Mouse (Mus musculus) left cerebral cortex, postnatal 14 days (tissue): Measurements from ENCODE around the gene Gtf2f2. TPM values are rescaled to one million over a fixed set of nuclear protein-coding genes. Genes with fewer than 3 reads are reported as not detected.
"Not testable (repeated sequence)": the region's sequence is repeated elsewhere in the genome, so short reads cannot be mapped to it uniquely, and the experiment has no call there.

Source experiments
- DNase-seq, 2 experiments: peaks; one replicate each; pipeline ENCODE4 v3.0.0; 2021 to 2022; ENCODE audit warnings: low spot score in 2 of 2, mixed read lengths in 1 of 2
- intact Hi-C: fragments of 180-260 bp; cut with DNase I; formaldehyde crosslinking; loops from one replicate; pipeline ENCODE4 v1.15.1; 2025
- total RNA-seq, 2 experiments: library from RNA; stranded (reverse); gene quantifications; 2 replicates each; pipeline ENCODE4 v1.2.3; 2021

The Gtf2f2 gene
- total RNA-seq, 2 experiments from 2014 or later, result 16.6 to 18.5 TPM

DNA sequence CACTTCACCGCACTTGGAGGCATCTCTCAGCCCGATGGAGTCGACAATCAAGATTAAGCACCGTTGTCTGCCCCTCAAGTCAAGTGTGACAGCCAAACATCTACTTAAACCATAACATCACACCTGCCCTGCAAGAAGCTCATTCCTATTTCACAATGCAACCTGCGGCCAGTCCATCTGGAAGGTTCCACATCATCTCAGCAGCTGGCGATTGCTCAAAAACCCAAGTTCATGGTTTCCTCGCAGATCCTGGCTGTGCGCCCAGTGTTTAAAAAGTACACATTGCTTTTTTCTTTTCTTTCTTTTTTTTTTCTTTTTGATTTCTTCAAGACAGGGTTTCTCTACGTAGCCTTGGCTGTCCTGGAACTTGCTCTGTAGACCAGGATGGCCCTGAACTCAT lies 137.1 kb downstream of the Gtf2f2 start:
- no peak for DNase-seq
- intact Hi-C loops, result no loop called here

DNA sequence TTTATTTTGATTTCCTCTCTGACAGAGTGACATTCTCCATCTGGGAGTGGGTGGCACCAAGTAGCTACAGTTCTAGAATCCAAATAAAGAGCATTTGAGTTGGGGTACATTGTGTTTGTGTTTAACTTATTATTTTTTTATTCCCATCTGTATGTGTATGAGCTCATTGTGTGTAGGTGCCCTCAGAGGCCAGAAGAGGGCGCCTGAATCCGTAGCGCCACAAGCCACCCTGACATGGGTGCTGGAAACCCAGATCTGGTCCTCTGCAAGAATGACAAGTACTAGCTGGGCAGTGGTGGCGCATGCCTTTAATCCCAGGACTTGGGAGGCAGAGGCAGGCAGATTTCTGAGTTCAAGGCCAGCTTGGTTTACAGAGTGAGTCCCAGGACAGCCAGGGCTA lies 138.9 kb downstream of the Gtf2f2 start:
- intact Hi-C loops, result no loop called here
- no peak for DNase-seq

DNA sequence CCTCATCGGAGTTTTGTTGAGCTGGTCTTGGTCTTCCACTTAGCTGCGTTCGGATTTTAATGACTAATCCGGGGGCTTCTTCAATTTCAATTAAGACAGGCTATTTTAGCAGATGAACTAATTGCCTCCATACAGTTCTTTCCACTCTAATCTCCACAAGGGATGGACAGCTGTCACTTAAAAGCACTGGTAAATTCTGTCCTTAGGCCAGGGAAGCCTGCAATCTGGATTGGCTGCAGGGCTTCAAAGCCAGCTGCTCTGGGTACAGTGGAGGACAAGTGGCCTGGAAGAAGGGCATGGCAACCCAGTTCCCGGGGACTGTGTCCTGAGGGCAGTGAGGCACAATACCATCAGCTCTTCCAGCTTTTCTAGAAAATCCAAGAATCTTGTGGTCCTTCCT lies 139.6 kb downstream of the Gtf2f2 start:
- intact Hi-C loops, result no loop called here
- no peak for DNase-seq

DNA sequence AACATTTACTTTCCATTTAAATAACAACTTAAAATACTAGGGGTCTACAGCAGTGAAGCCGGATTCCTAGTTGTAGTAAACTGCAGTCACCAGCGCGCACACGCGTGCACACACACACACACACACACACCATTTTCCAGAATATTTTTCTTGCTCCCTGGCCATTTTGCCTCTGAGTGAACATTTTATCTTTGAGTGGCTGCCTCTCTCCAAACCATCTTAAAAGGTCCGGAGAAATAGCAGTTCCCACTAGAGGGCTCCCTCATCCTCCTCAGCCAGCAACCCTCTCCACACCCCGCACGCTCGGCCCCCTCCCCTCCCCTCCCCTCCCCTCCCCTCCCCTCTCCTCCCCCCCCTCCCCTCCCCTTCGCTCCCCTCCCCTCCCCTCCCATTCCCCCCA lies 140.0 kb downstream of the Gtf2f2 start:
- intact Hi-C loops, result no loop called here

DNA sequence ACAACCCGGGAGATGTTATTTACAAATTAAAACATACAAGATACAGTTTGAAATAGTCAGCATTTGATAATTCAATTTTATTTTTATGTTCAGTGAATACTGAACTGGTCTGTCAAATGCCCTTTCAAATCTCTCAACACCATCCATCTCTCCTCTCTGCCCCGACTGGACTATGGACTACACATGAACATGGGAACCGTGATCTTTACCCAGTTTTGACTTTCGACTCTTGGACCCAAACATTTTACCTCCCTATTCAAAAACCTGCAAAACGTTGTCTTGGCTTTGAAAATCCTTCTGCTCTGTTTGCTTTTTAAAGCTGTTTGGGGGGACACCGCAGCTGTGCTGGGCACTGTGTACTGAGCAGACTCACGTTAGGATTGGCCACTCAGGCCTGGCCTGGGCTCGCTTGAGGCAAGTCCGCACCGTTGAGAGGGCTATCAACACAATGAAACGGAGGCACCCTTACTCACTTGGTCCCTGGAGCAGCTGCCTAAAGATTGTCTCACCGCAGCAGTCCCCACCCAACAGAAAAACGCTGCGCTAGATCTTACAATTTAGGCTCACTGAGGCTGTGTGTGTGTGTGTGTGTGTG lies 140.8 kb downstream of the Gtf2f2 start:
- intact Hi-C loops, result no loop called here
- DNase-seq, result no peak

More for the DNA sequence above, 140.0 kb downstream of the Gtf2f2 start:
- DNase-seq, result peak; percentile 64 to 84

DNA sequence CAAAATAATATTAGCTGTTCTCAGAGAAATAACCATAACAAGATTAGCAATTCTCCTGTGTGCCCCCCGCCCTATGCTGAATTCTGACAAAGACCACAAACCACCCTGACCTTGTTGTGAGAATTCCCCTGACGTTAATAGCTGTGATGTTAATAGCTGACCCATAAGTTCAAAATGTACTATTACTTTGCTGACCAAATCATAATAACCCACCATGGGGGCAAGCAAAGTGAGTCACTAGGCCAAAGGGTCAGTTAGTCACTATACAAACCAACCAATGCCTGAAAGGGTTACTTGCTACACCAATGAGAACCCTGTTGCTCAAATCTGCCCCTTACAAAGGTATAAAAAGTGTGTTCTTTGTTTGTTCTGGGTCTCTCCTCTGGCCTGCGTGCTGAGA lies 142.6 kb downstream of the Gtf2f2 start:
- intact Hi-C loops, DNase-seq: not testable (repeated sequence)

DNA sequence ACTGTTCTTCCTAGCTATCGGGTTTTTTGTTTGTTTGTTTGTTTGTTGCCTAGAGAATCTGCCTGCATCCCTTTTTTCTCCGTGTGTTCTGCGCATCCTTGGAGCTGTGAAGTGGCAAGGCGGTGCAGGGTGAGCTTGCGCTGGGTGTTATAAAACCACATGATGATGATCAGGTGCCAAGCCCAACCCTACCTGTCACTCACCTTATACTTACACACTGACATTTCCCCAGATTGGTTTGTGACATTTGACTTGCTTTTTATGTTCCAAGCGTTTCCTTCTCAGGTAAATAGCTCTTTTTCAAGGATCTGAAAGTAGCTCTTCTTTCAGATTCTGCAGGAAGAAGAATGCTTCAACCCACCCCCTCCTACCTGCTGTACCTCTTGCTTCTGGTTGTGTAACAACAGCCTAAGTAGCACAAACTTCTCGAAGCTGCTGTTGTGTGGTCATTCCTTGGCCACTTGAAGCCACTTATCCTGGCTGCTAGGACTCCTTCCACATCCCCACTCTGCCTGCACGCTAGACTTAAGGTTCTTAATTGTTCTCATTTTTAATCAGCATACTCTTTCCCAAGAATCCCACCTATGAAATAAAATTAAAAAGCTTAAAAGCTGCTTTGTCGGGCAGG lies 143.8 kb downstream of the Gtf2f2 start:
- intact Hi-C loops, result no loop called here
- no peak for DNase-seq

DNA sequence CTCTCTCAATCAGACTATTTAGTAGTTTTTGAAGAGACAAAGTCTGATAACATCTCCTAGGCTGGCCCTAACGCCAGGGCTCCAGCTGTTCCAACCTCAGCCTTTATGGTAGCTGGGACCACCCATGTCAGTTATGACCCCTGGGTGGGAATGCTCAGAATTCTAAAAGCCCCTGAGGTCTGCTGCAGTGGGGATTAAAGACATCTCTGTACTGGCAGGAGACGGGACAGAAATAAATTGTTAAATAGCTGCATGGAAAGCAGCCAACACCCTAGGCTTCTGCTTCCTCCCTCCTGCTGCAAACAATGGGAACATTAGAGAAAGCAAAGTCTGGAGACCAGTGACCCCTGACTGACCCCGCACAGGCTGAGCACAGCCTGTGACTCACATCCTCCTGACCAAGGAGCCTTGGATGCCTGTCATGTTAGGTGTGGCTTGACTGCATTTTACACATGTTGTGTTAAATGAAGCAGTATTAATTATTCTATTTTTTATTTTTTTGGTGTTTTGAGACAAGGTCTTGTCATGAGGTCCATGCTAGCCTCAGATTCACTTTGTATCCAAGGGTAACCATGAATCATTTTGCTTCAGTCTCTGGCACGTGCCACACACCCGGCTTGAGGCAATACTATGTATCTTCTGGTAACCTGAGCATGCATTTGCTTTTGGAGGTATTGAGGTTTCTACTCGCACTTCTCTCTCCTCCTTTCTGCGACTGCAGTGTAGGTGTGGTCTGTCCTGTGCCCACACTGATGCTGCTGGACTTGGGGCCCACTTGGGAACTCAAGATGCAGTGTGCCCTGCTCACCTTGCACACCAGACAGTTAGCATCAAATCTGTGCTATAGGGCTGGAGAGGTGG lies 146.9 kb downstream of the Gtf2f2 start:
- no peak for DNase-seq
- intact Hi-C loops, result no loop called here

DNA sequence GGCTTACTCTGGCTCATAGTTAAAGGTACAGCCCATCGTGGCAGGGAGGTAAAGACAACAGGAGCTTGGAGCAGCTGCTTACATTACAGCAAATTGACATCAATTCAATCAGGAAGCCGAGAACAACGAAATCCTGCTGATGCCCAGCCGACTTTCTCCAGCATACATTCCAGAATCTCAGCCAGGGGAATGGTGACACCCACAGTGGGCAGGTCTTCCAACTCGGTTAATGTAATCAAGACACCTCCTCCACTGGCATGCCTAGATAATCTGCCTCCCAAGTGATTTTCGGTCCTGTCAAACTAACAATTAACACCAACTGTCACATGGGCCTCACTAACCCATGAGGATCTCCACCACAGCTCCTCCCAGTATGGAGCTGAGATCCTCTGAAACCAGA lies 148.0 kb downstream of the Gtf2f2 start:
- intact Hi-C loops, result no loop called here

DNA sequence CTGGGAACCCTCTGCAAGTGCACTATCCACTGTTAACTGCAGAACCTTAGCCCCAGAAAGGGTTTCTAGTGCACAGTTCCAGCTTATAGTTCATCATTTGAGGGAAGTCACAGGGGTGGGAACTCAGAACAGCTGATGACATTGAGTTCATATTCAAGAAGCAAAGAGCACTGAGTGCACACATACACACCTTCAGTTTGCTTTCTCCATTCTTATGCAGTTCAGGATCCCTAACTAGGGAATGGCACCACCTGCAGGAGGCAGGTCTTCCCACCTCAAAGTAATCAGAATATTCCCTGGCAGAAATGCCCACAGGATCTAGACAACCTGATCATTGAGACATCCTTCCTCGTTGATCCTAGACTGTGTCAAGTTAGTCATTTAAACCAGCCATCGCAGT lies 151.0 kb downstream of the Gtf2f2 start:
- intact Hi-C loops, result no loop called here

More for the DNA sequence above, 148.0 kb downstream of the Gtf2f2 start:
- DNase-seq, result no peak

DNA sequence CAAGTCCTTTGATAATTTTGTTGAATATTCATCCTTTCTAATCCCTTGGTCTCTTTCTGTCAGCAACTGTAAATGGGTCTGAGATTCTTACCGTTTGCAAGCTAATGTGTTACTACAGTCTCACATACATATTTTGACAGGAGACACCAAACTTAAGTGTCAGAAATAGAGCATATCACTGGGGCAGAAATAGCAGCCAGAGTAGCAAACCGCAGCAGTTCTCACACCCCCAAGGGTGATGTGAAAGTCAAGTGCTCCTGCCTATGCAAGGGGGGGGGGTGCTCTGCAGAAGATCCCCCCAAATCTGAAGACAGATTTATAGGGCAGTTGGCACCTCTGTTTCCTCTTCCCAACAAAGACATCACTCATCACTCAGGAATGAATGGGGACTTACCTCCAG lies 152.5 kb downstream of the Gtf2f2 start:
- intact Hi-C loops, result no loop called here
- DNase-seq, result no peak

More for the DNA sequence above, 151.0 kb downstream of the Gtf2f2 start:
- no peak for DNase-seq

DNA sequence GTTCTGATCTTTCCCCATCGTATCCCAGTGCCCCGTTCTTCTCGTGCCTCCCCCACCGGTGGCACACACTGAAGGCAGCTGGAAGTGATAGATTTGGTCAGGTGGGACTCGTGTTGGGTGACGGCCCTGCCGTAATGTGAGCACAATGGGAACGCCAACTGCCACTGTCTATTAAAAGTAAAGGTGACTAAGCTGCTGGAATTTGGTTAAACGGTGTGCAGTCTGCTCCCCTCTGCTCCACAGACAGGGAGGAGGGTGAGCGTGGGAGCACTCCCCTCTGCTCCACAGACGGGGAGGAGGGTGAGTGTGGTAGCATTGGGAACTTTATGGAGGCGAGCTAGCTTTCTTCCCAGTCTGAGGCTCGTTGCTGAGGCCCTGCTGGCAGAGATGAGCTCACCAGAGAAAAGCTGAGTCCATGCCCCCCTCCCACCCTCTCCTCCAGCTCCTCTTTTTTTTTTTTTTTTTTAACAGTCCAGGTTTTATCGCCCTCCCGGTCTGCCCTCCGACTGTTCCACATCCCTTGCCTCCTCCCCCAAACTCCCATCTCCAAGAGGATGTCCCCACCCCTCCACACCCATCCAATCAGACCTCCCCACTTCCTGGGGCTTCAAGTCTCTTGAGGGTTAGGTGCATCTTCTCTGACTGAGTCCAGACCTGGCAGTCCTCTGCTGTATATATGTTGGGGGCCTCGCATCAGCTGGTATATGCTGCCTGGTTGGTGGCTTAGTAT lies 155.2 kb downstream of the Gtf2f2 start:
- no peak for DNase-seq
- intact Hi-C loops, result no loop called here

DNA sequence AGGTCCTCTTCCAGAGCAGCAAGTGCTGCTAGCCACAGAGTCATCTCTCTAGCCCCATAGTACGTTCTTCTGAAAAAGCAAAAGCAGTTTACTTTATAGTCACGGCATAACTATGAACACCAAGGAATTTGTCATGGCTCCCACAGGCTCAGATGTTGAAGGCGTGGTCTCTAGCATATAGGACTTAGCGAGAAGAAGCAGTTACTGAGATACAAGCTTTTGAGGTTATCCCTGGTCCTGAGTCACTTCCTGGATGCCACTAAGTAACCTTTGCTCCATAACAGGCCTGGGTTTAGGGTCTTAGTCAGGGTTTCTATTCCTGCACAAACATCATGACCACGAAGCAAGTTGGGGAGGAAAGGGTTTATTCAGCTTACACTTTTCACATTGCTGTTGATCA lies 158.6 kb downstream of the Gtf2f2 start:
- DNase-seq, result no peak
- intact Hi-C loops, result no loop called here

DNA sequence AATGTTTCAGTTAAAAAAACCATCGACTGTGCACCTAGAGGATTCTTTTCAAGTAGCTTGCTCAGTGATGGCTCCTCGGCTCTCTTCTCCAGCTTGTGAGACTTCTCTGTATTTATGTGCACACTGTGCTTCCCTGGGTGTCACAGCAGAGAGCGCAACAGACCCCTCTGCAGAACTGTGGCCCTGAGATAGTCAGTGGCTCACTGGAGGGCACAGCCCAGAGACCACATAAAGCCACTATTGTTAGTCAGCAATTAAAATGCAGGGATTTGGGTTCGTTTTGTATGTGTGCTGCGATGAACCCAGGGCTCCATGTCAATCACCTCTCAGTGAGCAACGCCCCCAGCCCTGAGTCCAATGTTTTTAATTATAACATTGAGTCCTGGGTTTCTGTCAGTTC lies 159.8 kb downstream of the Gtf2f2 start:
- intact Hi-C loops, result no loop called here
- no peak for DNase-seq

DNA sequence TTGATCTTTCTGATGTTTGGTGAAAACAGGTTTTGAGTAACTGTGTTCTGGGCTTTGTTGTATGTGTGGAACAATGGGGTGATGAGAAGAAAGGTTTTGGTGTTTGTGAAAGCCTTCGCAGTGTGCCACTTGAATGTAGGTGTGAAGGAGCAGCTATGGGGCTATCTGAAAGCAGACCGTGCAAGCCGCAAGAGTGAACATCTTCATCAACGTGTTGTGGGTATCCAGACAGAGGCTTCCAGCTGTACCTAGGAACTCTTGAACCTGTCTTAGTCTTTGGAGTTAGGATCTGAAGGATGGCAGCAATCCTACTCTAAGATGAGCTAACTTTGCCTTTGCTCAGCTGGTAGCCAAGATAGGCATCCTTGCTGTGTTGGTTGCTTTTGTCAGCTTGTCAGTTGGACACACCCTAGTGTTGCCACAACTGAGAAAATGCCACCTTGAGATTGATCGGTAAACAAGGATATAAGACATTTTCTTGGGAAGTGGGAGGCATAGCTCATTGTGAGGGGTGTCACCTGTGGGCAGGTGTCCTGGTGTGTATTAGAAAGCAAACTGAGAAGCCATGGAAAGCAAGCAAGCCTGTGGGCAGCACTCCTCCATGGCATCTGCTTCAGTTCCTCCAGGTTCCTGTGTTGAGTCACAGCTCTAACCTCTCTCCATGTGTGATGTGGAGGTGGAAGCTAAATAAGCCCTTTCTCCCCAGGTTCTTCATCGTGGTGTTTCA lies 160.7 kb downstream of the Gtf2f2 start:
- intact Hi-C loops, result no loop called here
- no peak for DNase-seq

DNA sequence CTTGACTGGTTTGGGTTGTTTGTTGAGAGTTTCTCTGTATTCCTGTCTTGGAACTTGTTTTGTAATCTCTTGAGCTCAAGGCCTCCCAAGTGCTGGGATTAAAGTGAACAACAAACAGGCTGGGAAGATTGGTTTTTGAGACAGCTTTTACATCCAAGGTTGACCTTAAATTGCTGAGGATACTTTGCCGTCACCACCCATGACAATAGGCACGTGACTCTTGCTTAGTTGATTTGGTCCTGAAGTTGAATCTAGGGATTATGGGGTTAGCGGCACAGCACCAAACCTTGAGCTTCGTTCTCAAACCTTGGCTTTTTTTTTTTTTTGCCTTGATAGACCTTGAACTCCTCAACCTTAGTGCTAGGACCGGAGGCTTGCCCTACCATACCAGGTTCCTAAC lies 161.4 kb downstream of the Gtf2f2 start:
- DNase-seq, result no peak
- intact Hi-C loops, result no loop called here

DNA sequence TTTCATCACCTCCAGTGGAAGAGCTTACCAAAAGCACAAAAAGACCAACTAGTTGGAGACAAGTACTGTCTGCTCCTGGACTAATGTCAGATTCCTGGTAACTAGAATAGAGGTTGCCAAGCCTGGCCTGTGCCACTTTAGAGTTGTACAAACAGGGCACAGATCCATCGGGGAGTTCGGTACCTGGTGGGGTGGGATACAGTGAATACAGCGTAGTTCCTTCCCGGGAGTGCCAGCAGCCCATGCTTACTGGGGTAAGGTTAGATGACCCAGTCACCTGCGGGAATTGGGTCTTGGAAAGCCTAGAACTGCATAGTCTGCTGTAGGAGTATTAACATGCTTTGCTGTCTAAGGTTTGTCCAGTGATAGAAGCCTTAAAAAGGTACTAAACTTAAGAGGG lies 162.2 kb downstream of the Gtf2f2 start:
- intact Hi-C loops, result no loop called here
- DNase-seq, result no peak

DNA sequence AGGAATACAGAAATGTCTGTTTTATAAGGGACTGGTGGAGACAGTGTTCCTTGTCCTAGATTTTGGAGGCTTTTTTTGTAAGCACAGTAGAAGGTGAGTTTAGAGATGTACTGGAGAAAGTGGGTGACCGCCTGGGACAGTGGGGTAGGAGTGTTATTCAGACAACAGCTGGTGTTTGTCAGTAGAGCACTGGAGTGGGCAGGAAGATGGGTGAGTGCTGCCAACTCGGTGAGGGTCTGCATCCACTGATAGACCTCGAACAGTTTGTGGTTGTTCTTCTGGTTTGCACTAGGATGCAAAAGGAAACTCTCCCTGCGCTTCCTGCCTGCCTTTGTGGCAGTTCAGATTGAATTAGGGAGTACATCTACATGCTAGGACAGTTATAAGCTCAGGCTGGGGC lies 163.0 kb downstream of the Gtf2f2 start:
- intact Hi-C loops, result no loop called here
- DNase-seq, result no peak
